Mouse (Mus musculus) brown adipose tissue, adult 24 weeks (tissue): ENCODE measurements around the gene Hdac5. TPM values are rescaled to one million over a fixed set of nuclear protein-coding genes. Genes with fewer than 3 reads are reported as not detected.
A peak's percentile ranks its signal among the peaks of the same experiment; 100 is the strongest.

ENCODE experiments used
- H3K27ac ChIP-seq: fragments of 200-500 bp; replicated peaks from 2 replicates; pipeline ENCODE4 v1.5.1; 2012; ENCODE audit warnings: low read depth, mild to moderate bottlenecking, low read length
- H3K4me1 ChIP-seq: fragments of 200-500 bp; 2 replicates; pipeline ENCODE4 v1.6.1; 2012; ENCODE audit warnings: low read length, mixed read lengths; ENCODE audit not compliant: control insufficient read depth, insufficient read depth, insufficient read length
- H3K4me3 ChIP-seq: fragments of 200-500 bp; 2 replicates; pipeline ENCODE4 v1.5.1; 2012; ENCODE audit warnings: low read depth, mild to moderate bottlenecking, low read length, moderate library complexity; ENCODE audit not compliant: insufficient read depth
- polyA plus RNA-seq: library from polyadenylated mRNA; stranded (reverse); fragments of >200 nt; gene quantifications from 2 replicates; pipeline ENCODE4 v1.2.4, GENCODE M21; 2012; ENCODE audit not compliant: missing spikeins, insufficient read depth, insufficient read length

Hdac5 gene
- polyA plus RNA-seq, 1 experiment: 42.2 TPM

DNA sequence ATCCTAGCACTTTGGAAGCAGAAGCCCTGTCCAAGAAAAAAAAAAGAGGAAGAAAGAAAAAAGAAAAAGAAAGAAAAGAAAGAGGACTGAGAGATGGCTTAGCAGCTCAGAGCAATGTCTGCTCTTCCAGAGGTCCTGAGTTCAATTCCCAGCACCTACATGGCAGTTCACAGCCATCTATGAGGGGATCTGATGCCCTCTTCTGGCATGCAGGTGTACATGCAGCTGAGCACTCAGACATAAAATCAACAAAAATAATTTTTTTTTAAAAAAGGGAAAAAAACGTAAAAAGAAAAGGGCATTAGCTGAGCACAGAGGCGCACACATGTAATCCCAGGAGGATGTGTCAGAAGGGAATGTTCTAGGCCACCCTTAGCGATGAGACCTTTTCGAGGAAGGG is 16.9 kb upstream of the Hdac5 start:
- Histone ChIP-seq H3K4me3 (no peak overlapping the region), H3K27ac (no peak overlapping the region), H3K4me1 (peaks cover 2% of the 10 kb centered on the region; the same call in 1 of the 2 replicates)

DNA sequence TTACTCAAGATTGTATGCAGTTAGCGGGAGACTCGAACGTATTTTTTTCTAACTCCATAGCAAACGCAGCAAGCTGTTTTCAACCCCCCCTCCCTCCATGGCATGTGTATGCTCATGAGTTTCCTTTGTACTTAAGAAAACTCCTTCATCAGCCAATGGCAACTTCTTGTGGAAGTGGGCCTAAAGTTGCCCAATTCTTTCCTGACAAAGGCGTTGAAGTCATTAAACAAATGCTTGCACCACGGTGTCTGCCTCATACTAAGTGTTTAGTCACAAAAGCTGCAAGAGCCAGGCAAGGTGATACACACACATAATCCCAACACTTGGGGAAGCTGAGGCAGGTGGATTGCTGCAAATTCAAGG is 16.3 kb upstream of the Hdac5 start:
- H3K4me3 ChIP-seq: no peak overlapping the region
- peaks cover 2% of the 10 kb centered on the region; the same call in 1 of the 2 replicates for H3K4me1 ChIP-seq
- no peak overlapping the region for H3K27ac ChIP-seq

- no peak overlapping the region for H3K27ac ChIP-seq
- no peak overlapping the region for H3K4me3 ChIP-seq
Observed at GRCm38 (mm10) chr11:102245581-102246272, 15.8 kb upstream of the Hdac5 start.

DNA sequence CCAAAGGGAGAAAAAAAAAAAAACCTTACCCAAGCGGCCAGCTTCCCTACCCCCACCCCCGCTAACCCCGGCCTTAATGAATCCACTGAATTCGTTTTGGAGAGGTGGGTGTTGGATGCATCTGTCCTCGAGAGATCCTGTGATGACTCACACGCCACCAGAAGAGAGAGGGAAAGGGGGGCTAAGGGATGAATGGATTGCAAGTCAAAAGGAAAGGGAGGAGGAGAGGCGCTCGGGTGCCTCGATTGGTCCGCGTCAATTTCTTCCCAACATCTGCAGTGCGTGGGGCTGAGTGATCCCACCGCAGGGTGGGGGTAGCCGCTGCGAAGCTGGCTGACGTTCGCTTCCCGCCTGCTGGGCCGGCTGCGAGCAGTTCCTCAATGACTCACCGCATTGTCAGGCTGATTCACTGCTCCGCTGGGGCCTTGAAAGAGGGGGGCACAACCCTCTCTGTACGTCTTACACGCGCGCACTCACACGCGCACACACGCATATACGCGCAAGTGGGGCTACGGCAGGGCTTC is 15.0 kb upstream of the Hdac5 start:
- peaks cover 2% of the 10 kb centered on the region; the same call in 1 of the 2 replicates for H3K4me1 ChIP-seq
- H3K4me3 ChIP-seq: peak overlapping the region; percentile 43
- H3K27ac ChIP-seq: no peak overlapping the region

More at GRCm38 (mm10) chr11:102245581-102246272, 15.8 kb upstream of the Hdac5 start:
- H3K4me1 ChIP-seq: peaks cover 2% of the 10 kb centered on the region; the same call in 1 of the 2 replicates

- no peak overlapping the region for H3K4me3 ChIP-seq
- H3K27ac ChIP-seq: no peak overlapping the region
- peaks cover 2% of the 10 kb centered on the region; the same call in 1 of the 2 replicates for H3K4me1 ChIP-seq
Observed at GRCm38 (mm10) chr11:102241874-102242273, 11.9 kb upstream of the Hdac5 start.

GRCm38 (mm10) chr11:102241246-102241645 is 11.3 kb upstream of the Hdac5 start:
- H3K4me1 ChIP-seq: peaks cover 2% of the 10 kb centered on the region; the same call in 1 of the 2 replicates
- no peak overlapping the region for H3K27ac ChIP-seq

DNA sequence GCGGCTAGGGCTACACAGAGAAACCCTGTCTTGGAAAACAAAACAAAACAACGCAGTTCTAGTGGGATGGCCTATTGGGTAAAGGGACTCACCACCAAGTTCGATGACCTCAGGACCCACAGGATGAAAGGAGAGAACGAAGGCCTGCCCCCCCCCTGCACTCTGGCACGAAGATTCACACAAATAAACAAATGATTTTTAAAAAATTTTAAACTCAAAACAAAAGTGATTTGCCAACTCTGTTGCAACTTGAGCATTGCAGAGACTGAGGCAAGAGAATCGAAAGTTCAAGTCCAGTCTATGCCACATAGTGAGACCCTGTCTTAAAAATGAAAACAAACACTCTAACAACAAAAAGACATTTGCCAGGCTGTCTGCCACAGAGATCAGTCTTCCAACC is 10.7 kb upstream of the Hdac5 start:
- H3K4me3 ChIP-seq: no peak overlapping the region
- no peak overlapping the region for H3K27ac ChIP-seq
- peaks cover 2% of the 10 kb centered on the region; the same call in 1 of the 2 replicates for H3K4me1 ChIP-seq

More at GRCm38 (mm10) chr11:102241246-102241645, 11.3 kb upstream of the Hdac5 start:
- no peak overlapping the region for H3K4me3 ChIP-seq

- no peaks in the 10 kb centered on the region for H3K4me1 ChIP-seq
- no peak overlapping the region for H3K27ac ChIP-seq
- H3K4me3 ChIP-seq: no peak overlapping the region
Observed at GRCm38 (mm10) chr11:102236022-102236421, 6.1 kb upstream of the Hdac5 start.

DNA sequence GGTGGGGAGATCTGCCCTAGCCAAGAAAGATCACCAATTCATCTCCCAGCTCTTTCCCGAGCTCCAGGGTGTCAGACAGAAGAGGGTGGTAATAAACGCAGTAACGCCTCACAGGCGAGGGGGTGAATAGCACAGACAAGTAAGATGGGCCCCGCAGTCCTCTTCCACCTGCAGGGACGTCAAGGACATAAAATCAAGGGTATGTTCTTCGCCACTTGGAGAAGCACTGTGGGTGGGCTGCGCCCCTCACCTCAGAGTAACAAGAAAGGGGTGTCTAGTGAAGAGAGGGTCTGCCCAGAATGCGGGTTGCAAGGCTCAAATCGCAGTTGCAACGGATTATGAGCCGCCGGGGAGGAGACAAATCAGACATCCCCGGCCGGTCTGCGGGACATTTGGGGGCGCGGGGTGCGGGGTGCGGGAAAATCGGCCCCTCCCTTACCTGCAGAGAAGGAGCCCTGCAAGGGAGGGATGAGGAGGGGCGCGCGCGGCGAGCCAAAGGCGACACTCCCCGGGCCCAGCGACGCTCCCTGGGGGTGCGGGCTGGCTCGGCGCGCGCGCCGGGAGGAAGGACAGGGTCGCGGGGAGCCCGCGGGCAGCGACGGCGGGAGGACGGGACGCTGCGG is 524 bp downstream of the Hdac5 start:
- Histone ChIP-seq H3K27ac (peak overlapping the region; percentile 32), H3K4me1 (peaks cover 37% of the 10 kb centered on the region), H3K4me3 (peak overlapping the region; percentile 90)

- Histone ChIP-seq H3K27ac (peak overlapping the region; percentile 1; the same call in 1 of the 2 replicates), H3K4me3 (peak overlapping the region; percentile 90), H3K4me1 (peaks cover 40% of the 10 kb centered on the region)
Observed at GRCm38 (mm10) chr11:102228646-102229268, 1.2 kb downstream of the Hdac5 start.

GRCm38 (mm10) chr11:102228191-102228545 is 1.8 kb downstream of the Hdac5 start:
- peak overlapping the region; percentile 1; the same call in 1 of the 2 replicates for H3K27ac ChIP-seq
- peaks cover 42% of the 10 kb centered on the region for H3K4me1 ChIP-seq
- peak overlapping the region; percentile 90 for H3K4me3 ChIP-seq

DNA sequence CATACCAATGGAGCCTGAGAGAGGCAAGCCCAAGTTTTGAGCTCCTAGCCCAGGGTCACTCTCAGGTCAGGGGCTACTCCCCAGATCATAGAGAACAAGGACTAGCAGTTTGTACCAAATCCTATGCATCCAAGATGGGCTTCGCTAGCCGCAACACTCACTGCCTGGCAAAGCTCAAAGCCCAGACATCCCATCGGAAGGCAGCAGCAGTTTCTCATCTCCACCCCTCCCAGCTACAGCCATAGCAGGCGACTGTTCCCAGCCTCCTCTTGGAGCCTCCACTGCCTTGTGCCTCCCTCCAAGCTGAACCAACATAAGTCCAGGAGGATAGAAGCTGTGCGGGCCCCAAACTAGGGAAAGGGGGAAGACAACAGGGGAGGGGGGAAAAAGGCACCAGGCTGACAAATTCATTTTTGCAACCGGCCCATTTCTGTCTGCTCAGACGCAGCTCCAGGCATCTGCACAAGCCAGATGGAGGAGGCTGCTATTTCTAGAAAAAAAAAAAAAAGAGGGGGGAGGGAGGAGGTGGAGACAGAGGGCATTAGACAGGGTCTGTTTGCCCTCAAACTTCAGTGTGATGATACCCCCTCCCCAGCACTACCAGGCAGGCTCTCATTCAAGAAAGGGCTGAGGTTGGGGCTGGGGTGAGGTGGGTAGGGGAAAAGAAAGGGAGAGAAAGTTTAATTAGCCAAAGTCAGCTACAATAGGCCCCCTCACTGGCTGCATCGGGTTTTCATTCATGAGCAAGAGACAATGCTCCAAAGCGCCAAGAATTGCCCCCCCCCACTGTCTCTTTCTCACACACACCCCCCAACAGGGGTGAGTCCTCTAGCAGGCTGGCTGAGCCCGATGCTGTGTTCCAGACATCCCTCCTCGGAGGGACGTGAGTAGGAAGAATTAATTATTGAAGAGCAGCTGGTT is 2.4 kb downstream of the Hdac5 start:
- peaks cover 47% of the 10 kb centered on the region for H3K4me1 ChIP-seq
- peak overlapping the region; percentile 90 for H3K4me3 ChIP-seq
- no peak overlapping the region for H3K27ac ChIP-seq

DNA sequence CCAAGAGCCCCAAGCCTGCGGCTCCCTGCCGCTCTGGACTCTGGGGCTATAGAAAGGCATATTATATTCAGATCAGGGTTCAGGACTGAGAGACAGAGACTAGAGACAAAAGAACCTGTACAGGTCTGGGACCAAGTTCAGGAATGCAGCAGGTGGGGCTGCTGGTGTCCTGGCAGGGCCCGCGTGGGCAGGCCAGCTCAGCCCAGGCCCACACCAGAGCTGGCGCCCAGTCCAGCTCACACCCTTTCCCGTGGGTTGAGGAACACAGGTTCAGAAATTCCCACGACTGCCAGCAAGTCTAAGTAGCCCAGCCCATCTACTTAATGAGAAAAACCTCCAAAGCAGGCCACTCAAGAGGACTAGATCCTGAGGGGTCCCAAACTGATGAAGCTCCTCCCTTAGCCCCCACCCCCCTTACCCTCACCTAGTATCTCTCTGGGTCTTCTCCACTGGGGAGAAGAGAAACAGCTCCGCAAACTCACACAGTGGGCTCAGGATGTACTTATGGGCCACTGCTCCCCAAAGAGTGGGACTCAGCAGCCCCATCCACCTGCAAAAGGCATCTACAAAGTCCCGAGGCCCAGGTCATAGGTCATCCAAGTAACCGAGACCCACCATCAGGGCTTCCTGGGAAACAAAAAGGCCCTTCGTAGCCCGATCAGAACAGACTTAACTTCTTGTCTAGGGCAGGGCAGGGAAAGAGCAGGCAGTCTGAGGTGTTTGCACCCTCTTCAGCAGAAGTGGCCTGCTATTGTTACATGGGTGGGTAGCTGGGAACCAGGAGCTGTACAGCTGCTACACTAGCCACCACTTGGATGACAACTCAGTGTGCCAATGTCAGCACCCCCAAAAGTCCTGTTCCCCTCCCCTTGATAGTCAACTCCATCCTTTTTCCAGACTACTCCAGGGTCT is 3.6 kb downstream of the Hdac5 start:
- Histone ChIP-seq H3K27ac (no peak overlapping the region), H3K4me3 (no peak overlapping the region; the same call in 1 of the 2 replicates), H3K4me1 (peaks cover 56% of the 10 kb centered on the region)

GRCm38 (mm10) chr11:102225221-102225620 is 4.7 kb downstream of the Hdac5 start:
- H3K4me1 ChIP-seq: peaks cover 67% of the 10 kb centered on the region
- no peak overlapping the region for H3K4me3 ChIP-seq
- peak overlapping the region; percentile 24; the same call in 1 of the 2 replicates for H3K27ac ChIP-seq
